Mouse (Mus musculus) neural tube, embryonic 10.5 days (tissue): ENCODE measurements around the gene Vmn2r90.
"Not testable (repeated sequence)": the region's sequence is repeated elsewhere in the genome, so short reads cannot be mapped to it uniquely, and the experiment has no call there.

ENCODE experiments used
- DNase-seq: peaks from one replicate; pipeline ENCODE4 v3.0.0-alpha.2; 2017; ENCODE audit warnings: low spot score; ENCODE audit errors: extremely low spot score

Gene Vmn2r90

GRCm38 (mm10) chr17:17703447-17703846, at the start of gene Vmn2r90:
Gene Vmn2r90 (plus strand): TSS chr17:17703747.
- DNase-seq = no peak

- DNase-seq = peak; percentile 13
Measured at GRCm38 (mm10) chr17:17654997-17655828, 48.3 kb upstream of the Vmn2r90 start.

DNA sequence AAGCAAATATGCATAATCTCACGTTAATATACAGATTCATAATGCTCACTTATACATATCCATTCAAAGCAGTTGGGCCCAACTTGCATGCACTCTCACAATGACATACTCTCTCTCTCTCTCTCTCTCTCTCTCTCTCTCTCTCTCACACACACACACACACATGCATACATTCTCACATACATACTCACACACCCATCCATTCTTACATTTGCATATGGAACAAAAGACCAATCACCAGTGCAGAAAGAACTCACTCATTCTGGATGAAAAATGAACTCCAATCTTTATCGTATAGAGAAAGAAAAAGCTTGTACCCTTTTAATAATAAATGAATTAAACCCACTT, 47.7 kb upstream of the Vmn2r90 start:
- DNase-seq = no peak

DNA sequence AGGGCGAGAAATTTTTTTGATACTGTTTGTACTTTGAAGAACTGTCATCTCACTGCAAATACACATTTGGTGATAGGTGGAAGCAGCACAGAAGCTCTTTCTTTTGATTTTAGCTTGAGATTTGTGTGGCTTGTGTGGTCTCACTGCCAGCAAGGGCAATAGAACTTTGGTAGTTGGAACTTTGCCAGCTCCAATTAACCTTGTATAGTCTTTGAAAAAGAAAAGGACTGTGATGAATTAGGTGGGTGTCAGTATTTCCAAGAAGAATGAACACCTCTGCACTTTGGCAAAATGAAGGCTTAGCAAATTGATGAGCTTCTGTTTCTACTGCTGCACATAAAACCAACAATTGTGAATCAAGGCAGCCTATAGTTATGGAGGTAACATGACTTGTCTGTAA, 24.8 kb upstream of the Vmn2r90 start:
- DNase-seq = no peak

DNA sequence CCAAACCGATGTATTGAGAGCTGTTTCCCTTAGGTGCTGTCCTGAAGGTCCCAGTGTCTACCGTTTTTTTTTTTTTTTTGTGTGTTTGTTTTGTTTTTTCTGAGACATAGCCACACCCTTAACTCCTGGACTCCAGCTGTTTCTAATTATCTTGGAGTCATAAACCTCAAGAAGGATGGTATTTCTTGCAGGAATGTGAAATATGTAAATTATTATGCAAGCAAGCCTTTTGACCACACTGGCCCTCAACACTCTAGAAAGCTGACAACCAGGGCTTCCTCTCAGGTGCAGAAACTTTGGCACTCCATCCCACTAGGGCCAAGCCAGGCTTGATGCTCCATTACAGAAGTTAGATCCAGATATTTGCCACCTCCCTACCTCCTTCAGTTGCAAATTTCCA, 12.9 kb upstream of the Vmn2r90 start:
- no peak for DNase-seq

- not testable (repeated sequence) for DNase-seq
Measured at GRCm38 (mm10) chr17:17732396-17732795, 28.8 kb downstream of the Vmn2r90 start.

GRCm38 (mm10) chr17:17738635-17739034, 35.1 kb downstream of the Vmn2r90 start:
- DNase-seq = no peak

DNA sequence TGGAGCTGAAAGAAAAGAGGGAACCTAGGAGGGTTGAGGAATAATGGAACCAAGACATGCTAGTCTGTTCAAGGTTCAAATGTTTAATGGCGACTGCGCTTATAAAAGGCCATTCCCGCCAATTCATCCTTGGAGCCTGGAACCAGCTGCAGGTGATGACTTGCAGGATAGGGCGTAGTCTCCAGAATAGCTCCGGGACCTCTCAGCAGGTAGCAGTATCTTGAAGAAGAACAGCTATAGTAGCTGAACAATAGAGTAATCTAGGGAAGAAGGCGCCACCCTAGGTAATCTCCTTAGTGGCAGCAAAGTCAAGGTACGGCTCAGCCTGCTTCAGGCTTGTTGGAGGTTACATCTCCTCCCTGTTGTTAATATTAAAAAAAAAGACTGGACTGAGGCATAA, 35.8 kb downstream of the Vmn2r90 start:
- DNase-seq = not testable (repeated sequence)

DNA sequence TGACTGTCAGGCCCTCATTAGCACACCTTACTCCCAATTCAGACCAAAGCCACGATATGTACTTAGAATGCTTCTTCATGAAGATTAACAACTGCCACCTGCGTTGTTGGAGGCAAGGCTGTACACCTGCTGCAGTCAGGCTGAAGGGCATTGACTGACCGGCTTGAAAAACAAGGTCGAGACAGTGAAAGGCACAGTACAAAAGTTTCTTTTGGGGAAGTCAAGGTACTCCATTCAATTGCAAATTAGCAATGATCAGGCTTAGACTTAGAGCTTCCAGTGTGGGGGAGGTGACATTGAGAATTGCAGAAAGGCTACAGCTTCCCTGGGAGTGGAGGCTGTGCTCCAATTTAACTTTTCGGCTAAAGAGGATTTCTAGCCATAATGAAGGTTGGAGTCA, 36.4 kb downstream of the Vmn2r90 start:
- not testable (repeated sequence) for DNase-seq

DNA sequence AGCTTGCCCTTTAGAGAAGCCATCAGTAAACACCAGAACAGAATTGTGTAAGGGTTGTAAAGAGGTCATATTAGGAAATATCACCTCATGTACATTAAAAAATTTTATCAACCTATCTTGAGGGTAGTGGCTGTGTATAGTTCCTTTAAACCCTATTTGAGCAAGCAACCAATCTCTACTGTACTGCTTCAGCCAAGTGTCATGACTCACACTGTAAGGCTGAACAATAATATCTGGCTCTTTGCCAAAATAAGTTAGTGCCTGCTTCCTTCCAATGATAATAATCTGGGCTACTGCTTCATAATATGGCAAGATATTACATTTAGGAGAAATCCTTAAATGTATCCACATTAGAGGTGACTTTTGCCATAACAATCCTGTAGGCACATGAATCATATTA, 38.0 kb downstream of the Vmn2r90 start:
- DNase-seq = not testable (repeated sequence)

DNA sequence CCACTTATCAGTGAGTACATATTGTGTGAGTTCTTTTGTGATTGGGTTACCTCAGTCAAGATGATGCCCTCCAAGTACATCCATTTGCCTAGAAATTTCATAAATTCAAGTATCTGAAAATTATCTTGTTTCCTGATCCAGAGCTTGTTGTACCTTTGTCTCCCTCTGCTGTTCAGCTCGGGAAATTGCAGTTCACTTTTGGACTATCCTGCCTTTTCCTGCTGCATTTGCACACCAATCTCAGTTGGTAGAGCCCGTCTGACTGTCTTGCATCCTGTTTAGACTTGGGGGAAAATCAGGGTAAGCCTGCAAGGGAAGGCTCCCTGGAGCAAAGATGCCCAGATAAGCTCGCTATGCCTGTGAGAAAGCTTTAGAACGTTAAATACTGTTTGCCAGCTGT, 45.8 kb downstream of the Vmn2r90 start:
- peak; percentile 28 for DNase-seq

DNA sequence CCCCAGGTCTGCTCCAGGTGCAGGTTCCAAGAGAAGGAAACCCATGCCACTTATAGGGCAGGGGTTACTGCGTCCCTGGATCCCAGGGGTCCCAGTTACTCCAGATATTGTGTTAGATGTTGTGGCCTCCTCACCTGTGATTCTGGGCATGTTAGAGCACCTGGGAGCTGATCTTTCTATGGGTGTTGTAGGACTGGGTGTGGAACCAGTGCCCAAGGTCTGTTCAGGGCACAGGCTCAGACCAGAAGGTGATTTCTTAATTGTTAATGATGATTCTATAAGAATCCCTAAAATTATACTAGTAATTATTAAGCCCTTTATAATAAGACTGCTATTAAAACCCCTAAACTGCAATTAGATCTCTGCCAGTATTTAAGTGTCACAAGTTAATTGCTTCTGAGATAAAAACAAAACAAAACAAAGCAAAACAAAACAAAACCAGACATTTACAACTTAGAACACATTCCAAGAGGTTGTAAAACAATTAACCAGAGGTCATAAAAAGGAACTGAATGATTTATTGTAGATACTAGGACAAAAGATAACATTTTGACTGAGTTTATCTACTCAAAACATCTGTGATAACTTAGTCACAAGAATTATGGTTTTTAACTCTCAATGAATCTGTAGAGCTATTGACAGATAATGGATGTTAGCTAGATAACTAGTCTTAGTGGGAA, 59.2 kb downstream of the Vmn2r90 start:
- no peak for DNase-seq

DNA sequence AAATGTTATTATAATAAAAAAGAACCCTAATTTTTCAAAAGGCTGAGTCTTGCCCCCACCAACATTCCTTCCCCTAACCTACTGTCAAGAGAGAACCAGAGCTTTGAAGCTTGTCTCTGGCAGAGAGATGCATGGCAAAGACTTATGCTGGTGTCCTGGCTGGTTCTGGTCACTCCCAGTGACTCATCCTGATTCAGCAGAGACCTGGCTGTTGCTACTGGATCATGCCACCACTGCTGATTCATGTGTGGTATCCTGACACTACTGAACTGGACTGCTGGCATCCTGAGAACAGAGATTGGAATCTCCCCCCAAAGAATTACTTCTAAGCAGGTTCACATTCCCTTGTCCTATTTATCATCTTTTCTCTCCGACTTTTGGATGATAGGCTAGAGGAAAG, 60.7 kb downstream of the Vmn2r90 start:
- no peak for DNase-seq

GRCm38 (mm10) chr17:17766481-17766880, 62.9 kb downstream of the Vmn2r90 start:
- DNase-seq = peak; percentile 26
